Mouse (Mus musculus) kidney, postnatal 36 days (tissue): Measurements from ENCODE around the gene Csnk2b.

Source experiments
- DNase-seq, 2 experiments: peaks; one replicate each; pipeline ENCODE4 v3.0.0; 2021 to 2022; ENCODE audit warnings: mixed read lengths in 2 of 2

Csnk2b gene

GRCm38 (mm10) chr17:35120745-35121142, 1.1 kb downstream of the Csnk2b start:
- DNase-seq, result peak; percentile 44 to 78

- peak in 1 of 2 experiments; percentile 70 for DNase-seq
Measured at GRCm38 (mm10) chr17:35115046-35116019, 6.5 kb downstream of the Csnk2b start, which contains the start of gene Ly6g5b. Gene Ly6g5b, minus strand, starts transcription at chr17:35115428.

GRCm38 (mm10) chr17:35111774-35112173, 10.1 kb downstream of the Csnk2b start:
- DNase-seq, result no peak

GRCm38 (mm10) chr17:35108097-35108496, 13.8 kb downstream of the Csnk2b start, which contains the start of gene Ly6g5c:
Gene Ly6g5c, plus strand, starts transcription at chr17:35108279.
- DNase-seq, result no peak

GRCm38 (mm10) chr17:35106522-35106921, 15.3 kb downstream of the Csnk2b start:
- no peak for DNase-seq

GRCm38 (mm10) chr17:35105740-35106389, 16.0 kb downstream of the Csnk2b start:
- DNase-seq, result peak; percentile 55 to 76

GRCm38 (mm10) chr17:35104754-35105153, 17.1 kb downstream of the Csnk2b start:
- DNase-seq, result no peak

- DNase-seq, result no peak
Measured at GRCm38 (mm10) chr17:35104079-35104478, 17.8 kb downstream of the Csnk2b start.

- DNase-seq, result peak; percentile 84 to 89
Measured at GRCm38 (mm10) chr17:35103221-35103690, 18.6 kb downstream of the Csnk2b start.

- DNase-seq, result no peak
Measured at GRCm38 (mm10) chr17:35102299-35102698, 19.6 kb downstream of the Csnk2b start.

GRCm38 (mm10) chr17:35101161-35101560, 20.7 kb downstream of the Csnk2b start:
- no peak for DNase-seq

GRCm38 (mm10) chr17:35100196-35100765, 21.6 kb downstream of the Csnk2b start:
- DNase-seq, result peak; percentile 34 to 56

- DNase-seq, result peak; percentile 18 to 68
Measured at GRCm38 (mm10) chr17:35097164-35097655, 24.6 kb downstream of the Csnk2b start.

GRCm38 (mm10) chr17:35096597-35096996, 25.3 kb downstream of the Csnk2b start:
- no peak for DNase-seq

GRCm38 (mm10) chr17:35094475-35095365, 27.1 kb downstream of the Csnk2b start:
- DNase-seq, result no peak

- DNase-seq, result no peak
Measured at GRCm38 (mm10) chr17:35092403-35093198, 29.3 kb downstream of the Csnk2b start.

GRCm38 (mm10) chr17:35090166-35090932, 31.5 kb downstream of the Csnk2b start:
- no peak for DNase-seq

- peak; percentile 96 to 97 for DNase-seq
Measured at GRCm38 (mm10) chr17:35088825-35089644, 32.8 kb downstream of the Csnk2b start, which contains the start of gene Abhd16a. Gene Abhd16a, plus strand, starts transcription at chr17:35089263.

GRCm38 (mm10) chr17:35088151-35088550, 33.7 kb downstream of the Csnk2b start:
- DNase-seq, result no peak
